Mouse (Mus musculus) kidney, postnatal 36 days (tissue): ENCODE data around the gene Cpxm1.

ENCODE experiments used
- DNase-seq, 2 experiments: peaks; one replicate each; pipeline ENCODE4 v3.0.0; 2021 to 2022; ENCODE audit warnings: mixed read lengths in 2 of 2

The Cpxm1 gene

DNA sequence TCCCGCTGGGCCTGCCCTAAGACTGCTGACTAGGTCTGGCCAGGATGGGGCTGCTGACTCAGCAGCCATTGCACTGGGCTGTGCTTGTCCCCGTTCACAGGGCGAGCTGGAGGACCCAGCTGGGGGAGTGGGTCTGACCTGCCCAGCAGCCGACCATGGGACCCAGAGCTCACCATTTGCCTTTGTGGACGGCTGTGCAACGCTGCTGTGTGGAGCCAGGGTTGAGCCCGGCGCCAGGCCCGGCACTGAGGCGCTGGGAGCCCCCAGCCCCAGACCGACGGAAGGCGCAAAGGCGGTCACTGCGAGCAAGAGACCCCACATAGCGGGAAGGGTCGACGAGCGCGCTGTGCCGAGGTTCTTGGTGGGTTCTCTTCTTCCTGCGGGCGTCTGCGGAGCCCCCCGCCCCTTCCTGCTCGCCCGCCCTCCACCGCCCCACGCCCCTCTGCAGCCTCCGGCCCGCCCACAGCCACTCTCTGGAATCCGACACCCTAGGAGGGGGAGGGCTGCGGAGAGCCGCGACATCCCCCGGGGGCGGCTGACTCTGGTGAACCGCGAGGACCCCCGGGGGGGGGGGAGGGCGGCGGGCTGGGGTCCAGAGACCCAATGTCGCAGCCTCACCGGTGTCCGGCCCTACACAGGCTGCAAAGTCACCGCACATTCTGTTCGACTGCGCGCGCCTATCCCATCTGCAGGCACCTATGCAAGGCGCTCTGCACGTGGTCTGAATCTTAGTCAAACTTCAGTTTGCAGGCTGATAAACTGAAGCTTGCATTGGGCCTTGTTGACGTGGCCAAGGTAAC, at the start of gene Cpxm1:
Gene Cpxm1, minus strand, starts transcription at position 389 of the 800 bp plus-strand sequence.
- DNase-seq: peak in 1 of 2 experiments; percentile 22

DNA sequence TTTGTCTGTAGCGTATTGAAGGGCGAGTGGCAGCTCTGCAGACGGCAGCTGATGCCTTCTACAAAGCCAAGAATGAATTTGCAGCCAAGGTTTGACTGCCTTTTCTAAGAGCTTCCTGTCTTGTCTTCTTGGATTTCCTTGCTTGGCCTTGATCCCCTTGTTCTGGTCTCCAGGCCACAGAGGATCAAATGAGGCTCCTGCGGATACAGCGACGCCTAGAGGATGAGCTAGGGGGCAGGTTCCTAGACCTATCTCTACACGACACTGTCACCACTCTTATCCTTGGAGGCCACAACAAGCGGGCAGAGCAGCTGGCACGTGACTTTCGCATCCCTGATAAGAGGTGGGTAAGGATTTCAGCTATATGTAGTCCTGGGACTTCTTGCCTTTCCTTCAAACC, 44.8 kb upstream of the Cpxm1 start:
- DNase-seq: no peak

DNA sequence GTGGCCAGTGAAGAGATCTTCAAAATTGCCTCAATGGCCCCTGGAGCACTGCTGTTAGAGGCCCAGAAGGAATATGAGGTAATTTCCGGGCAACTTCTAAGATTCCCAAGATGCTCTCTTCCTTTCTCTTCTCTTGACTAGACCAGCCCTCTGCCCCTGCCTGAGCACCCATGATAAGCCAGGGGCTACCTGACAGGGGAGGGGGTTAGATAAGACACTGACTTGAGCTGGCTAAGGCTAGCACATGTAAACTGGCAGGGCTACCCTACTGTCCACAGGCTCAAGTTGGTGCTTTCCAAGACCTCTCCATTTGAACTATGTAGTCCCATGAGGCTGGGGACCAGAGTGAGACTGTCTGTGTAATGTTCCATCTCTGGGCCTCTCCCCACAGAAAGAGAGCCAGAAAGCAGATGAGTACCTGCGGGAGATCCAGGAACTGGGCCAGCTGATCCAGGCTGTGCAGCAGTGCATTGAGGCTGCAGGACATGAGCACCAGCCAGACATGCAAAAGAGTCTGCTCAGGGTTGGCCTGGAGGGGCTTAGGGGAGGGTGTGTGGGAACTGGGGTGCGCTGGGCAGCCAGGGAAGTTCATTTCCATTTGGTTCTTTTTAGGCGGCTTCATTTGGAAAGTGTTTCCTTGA, 42.6 kb upstream of the Cpxm1 start:
- no peak for DNase-seq

DNA sequence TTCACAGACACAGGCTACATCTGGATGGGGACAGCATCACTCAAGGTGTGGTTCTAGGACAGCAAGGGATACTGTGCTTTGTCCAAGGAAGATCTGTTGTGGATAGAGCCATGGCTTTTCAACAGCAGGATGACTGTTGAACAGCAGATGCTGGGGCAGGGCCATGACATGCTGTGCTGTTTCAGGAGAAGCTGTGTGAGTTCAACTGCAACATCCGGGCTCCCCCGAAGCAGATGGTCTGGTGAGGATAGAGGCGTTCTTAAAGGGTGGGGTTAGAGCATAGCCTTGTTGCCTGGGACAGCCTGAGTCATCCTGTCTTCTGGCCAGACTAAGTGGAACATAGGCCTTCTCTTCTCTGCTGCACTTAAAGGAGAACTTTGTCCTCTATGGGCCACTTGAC, 41.5 kb upstream of the Cpxm1 start:
- DNase-seq: no peak

DNA sequence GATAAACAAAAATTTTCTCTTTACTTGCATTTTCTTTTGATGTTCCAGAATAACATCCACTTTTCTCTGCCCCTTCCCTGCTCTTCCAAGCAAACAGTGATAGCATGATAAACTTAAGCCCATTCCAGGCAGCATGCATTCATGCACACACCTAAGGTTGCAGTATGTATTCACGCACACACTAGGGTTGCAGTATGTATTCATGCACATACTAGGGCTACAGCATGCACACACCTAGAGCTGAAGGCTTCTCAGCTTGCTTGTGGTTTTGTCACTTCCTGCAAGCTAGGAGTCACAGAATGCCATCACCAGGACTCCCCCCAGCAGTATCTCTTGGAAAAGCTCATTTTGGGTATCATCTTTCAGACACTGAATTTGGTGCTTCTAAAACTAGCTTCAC, 39.4 kb upstream of the Cpxm1 start:
- DNase-seq: no peak

DNA sequence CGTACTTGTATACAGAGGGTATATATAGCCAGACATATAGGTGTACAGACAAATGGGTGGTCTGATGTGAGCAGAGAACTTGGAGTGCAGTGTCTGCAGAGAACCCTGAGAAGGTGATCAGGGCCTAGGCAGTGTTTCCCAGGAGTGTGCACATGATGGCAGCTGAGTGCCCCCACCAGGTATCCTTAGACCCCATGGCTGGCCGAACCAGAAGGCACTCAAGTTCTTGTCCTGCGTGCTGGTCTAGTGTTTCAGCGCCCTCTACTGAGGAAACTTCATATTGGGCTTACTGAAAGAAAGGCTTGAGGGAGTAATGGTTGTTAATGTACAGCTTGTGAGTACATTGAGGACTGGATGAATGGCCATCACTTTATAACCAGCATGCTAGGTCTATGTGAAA, 35.8 kb upstream of the Cpxm1 start:
- DNase-seq: peak; percentile 56 to 67

DNA sequence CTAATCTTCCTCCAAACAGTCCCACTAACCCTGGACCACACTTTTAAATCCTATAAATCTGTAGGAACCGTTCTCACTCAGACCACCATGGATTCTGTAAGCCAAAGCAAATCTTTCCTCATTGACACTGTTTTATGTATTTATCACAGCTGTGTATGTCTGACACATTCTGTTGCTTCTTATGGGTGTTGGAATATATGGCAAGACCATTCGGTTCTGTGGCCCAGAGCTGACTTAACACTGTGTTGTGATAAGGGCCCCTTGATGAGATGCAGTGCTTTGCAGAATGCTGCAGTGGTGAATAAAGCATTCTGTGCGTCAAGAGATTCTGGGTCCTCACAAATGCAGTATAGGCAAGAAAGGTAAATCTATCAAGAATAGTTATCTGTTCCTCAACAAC, 34.8 kb upstream of the Cpxm1 start:
- no peak for DNase-seq

DNA sequence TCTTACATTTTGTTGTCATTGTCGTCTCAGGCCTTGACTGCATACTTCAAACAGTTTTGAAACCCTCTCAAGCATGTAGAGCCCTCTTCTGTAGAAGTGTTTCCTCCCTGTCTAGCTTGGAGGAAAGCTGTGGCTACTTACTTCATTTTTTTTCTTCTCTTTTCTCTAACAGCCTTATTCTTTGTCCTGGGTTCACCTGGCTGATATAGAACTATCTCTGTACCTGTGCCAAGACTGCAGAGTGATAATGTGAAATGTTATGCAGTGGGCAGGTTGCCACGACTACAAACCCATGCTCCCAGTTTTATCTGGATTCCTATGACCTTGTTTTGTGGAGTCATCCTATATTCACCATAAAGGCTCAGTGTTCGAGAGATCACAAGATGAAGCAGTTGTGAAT, 33.1 kb upstream of the Cpxm1 start:
- DNase-seq: no peak

DNA sequence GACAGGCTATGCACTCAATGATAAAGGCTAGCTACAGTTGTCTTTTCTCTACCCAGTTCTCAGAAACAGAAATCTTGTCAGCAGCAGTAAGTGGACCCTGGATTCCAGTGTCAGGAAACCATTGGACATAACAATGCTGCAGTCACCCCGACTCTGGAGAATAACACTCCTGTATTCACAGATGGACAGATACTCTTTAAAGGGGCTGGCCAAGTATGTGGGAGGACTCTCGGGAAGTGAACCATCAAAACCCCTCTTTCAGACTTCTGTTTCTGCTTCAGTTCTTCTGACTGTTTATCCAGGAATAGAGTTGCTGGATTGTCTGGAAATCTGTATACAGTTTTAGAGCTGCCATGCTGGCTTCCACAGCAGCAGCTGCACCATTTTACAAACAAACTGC, 32.5 kb upstream of the Cpxm1 start:
- no peak for DNase-seq

DNA sequence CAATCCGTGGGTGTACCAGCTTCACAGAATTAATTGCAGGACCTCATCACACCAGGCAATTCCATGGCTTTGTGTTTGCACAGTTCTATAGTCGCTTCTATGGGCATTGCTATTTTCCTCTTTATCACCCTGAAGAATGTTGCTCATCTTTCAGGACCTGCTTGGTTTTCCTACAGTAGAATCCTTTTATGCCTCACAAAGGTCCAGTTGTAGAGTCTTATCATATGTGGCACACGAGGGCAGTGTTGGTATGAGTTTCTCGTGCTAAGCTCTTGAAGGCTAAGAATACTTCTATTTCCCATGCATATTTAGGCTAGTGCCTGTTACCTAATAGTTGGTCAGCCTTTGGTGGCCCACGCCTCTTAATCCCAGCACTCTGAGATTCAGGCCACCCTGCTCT, 27.7 kb upstream of the Cpxm1 start:
- DNase-seq: peak; percentile 12 to 26

DNA sequence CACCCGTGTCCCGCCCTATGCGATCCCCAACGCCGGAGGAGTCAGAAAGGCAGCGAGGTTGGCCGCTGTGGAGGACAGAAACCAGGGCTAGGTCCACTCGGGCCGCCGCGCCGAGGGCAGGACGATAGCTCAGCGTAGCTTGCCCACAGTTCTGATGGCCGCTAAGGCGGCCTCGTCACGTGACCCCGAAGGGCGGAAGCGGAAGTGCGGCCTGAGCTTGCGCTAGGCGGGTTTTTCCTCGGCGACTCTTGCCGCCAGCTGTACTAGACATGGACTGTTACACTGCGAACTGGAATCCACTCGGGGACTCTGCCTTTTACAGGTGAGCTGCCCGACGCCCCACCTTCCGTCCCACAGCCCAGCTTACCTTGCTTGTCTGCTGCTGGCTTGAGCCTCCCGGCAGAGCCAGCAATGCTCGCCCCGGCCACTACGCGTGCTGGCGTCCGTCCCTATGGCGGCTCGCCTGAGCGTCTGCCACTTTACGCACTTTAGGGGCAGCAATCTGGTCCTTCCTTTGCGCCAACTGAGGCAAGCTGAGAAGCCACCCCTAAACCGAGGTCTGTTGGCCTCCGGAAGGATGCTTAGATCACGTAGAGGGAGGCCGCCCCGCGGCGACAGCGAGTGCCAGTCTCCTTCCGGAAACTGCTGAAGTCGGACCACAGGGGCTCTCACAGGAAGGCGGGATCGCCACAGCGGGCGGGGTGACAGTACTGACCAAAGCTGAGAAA, 26.9 kb upstream of the Cpxm1 start, which contains the start of the genes Vps16 and Pced1a:
Gene Vps16, plus strand, starts transcription at position 214 of the 728 bp plus-strand sequence.
Gene Pced1a, minus strand, starts transcription at position 576 of the 728 bp plus-strand sequence.
- peak; percentile 93 to 96 for DNase-seq

DNA sequence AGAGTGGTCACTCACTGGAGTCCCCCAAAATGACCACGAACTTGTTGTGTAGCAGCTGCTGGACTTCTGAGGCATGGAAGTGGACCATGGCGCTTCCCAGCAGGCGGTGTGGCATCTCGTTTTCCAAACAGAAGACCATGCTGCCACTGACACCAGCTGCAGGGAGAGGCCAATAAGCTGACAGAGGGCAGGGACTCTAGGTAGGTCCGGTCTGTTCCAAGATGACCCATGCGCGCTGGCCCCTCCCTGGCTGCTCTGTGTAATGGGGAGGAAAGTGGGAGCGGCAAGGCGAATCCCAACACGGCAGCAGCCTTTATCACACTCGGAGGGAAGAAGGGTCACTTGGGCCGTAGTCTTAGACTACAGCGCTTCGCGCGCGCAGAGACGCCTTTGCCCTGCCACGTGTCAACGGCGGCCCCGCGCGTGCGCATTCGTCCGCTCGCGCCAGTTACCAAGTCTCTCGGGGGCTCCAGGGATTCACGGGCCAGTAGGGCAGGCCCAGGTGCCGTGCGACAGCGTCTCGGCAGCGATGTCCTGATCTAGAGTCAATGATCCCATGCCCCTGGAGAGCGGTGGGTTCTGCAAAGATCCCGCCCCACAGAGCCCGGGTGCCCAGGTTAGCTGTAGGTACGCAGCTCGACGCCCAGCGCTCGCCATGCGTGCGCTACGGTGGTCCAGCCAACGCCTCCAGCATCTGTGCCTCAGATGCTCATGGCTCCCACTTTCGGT, 26.2 kb upstream of the Cpxm1 start:
- peak; percentile 75 to 87 for DNase-seq

DNA sequence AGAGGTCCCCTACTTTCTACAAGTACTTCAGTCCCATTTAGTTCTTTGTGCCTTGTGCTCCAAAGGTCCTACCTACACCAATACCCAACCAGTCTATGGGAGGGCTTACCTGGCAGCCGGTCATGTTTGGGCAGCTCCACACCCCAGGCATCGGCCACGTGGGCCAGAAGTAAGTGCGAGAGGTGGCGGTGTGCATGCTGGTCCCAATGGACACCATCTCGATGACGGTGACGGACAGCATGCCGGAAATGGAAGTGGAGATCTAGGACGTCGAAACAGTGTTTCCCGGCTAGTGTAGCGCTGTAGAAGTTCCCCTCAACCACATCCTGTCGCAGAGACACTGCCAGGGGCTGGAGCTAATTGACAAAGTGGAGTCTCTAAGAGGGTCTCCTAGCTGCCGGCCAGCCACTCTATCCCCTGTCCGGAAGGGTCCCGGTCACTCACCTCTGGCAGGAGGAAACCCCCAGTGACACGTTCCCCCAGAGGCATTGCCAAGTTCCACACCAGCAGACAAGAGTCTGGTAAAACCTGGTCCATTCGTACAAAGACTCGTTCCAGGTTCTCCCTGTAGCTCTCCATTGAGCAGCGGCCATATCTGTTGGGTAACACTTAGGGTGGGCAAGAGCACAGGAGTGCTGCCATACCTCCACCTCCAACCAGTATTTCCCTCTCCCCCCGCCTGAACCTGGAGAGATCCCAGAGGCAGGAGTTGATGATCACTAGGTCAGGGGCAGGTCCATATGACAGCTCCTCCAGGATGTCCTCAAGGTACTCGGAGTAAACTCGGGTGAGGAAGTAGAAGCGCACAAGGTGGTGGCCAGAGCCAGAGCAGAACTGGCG, 24.6 kb upstream of the Cpxm1 start:
- DNase-seq: no peak

DNA sequence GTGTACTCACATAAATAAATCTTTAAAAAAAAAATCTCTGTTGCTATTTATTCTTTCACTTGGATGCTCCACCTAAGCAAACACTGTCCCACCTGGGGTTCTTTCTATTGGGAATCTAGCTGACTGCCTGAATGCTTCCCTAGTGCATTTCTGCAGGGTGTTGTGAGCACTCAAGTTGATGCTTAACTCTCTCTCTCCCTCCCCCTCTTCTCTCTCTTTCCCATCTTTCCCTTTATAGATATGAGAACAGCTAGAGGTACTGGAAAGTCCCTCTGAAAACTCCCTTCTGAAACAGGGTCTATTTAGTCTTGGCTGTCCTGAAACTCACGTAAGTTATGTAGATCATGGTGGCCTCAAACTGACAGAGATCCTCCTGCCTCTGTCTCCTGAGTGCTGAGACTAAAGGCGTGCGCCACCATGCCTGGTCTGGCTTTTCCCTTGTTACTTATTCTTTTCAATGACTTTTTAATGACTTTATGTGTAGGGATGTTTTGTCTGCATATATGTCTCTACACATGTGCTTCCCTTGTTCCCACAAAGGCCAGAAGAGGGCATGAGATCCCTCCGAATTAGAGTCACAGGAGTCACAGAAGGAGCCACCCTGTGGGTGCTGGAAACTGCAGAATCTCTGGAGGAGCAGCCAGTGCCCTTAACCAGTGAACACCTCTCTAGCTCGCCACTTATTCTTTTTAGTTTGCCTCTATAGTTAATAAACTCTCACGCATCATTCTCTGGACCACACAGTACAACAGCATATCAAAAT, 16.9 kb upstream of the Cpxm1 start:
- DNase-seq: peak in 1 of 2 experiments; percentile 10

DNA sequence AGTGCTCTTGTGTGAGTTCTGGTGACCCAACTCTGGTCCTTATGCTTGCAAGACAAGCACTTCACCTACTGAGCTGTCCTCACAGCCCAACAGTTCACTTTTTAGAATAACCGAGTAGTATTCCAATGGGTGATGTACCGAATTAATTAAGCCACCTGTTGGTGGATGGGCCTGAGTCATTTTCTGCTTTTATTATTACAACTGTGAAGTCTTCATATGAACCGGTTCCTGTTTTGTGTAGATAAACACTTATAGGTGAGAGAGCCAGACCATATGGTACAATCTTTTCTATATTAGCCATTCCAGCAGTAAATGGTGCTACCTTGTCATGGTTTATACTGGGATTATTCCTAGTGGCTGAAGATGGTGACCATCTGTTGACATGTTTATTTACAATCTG, 15.4 kb upstream of the Cpxm1 start:
- no peak for DNase-seq

DNA sequence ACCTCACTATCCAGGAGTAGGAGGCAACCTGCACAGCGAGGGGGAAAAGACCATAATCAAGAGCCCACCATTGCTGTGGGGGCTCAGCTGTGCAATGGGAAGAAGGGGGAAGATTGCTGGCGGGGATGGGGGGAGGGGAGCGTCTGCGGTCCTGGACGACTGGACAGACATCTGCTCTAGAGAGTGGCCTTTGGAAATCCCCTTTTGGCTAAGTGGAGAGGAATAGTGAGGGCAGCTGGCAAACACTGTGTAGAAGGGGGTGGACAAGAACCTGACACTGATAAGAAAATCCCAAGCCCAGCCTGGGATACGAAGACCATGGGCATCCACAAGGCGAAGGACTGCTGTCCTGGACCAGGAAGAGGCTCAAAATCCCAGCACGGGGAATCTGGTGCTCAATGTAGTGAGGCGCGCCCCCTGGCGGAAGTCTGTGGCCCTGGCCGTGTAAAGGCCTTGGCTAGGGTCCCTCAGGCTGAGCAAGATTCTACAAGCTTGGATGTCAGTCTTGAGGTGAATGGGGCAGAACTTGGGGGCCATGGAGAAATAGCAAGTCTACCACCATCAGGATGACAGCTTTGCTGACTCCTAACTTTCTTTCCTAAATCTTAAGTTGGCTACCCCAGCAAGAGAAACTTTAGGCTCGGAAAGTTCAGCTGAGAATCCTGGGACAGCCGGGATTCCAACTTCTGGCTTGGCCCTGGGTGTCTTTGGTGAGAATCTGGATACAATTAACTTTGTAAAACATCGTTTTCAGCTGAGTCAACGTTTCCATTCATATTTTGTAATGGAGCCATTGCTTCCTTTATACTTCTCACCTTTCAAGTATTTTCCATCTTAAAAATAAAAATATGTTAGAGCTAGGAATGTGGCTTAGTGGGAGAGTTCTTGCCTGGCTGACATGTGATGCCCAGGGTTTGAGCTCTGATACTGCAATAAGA, 14.5 kb upstream of the Cpxm1 start:
- DNase-seq: peak; percentile 78 to 94

DNA sequence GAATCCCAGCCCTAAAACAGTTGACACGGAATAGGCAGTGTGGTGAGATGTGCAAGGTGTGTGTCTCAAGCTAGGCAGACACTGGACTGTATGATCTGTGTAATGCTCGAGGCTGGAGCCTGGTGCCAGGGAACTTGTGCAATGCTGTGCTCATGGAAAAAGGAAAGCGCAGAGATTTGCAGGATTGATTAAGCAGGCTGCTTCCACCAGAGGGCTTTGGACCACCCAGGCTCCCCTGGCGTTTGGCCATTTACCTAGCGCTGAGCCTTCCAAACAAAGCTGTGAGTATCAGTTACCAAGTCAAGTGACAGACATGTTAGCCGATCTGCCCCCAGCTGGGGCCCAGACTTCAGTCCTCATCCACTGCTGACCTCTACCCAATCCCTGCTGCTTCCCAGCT, 10.8 kb upstream of the Cpxm1 start:
- no peak for DNase-seq

DNA sequence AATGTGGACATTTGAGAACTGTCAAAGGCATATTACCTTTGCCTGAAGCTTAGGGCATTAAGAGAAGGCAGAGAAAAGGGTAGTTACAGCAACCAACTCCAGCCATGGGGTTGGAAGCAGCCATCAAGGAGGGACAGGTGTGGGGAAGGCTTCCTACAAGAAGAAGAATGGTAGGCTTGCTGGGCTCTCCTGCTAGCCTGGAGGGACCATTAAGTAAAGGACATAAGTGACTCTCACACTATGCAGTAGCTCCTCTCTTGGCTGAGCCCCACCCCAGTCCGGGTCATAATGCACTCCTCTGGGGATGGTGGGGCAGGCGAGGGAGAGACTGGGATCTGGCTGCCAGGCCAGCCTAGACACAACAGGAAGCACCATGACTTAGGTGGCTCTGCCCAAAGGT, 8.8 kb upstream of the Cpxm1 start, which contains the start of gene Tmem239:
Gene Tmem239, plus strand, starts transcription at position 301 of the 400 bp plus-strand sequence.
- no peak for DNase-seq

DNA sequence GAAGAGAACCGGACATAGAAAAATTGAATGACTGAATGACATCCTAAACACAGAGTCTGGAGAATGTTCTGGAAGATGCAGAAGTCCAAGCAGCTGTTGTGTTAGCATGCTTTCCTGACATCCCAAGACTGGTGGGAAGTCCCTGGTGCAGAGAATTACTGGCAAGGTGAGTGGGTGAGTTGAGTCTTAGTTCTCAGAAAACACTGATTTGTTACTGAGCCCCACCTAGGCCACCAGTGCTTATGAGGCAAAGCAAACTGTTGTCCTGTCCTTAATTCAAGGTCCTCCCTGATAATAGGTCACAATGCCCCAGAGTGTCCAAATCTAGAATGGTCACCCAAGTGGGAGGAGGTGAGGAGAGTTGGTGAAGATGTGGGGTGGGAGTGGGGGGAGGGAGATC, 7.6 kb upstream of the Cpxm1 start, which contains the start of the genes Gm28372 and 1700020A23Rik:
Gene Gm28372, plus strand, starts transcription at position 301 of the 400 bp plus-strand sequence.
Gene 1700020A23Rik, plus strand, starts transcription at position 321 of the 400 bp plus-strand sequence.
- DNase-seq: no peak

DNA sequence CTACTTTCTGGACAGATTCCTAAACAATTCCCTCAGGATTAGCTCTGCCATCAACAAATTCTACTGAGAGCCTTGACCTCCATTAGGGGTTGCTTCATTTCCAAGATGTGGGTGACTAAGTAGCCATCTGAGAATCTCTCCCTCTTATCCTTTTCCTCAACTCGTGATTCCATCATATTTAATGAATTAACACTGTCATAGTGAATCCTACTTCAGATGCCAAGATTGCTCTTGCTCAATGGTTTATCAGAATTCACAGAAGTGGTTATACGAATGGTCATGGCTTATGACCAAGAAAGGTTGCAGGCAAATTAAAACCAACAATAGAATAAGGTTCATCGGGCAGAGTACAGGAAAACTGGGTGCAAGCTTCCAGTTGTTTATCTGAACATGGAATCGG, 4.5 kb upstream of the Cpxm1 start:
- no peak for DNase-seq
